Mouse (Mus musculus) liver, embryonic 13.5 days (tissue): ENCODE data around the gene B3galnt1. TPM values are rescaled to one million over a fixed set of nuclear protein-coding genes. Genes with fewer than 3 reads are reported as not detected.

ENCODE experiments used
- ATAC-seq: fragments of 200-750 bp; cut with Nextera tagmentation; 2 replicates; pipeline ENCODE4 v1.8.0; 2017; ENCODE audit warnings: low read depth, mild to moderate bottlenecking, moderate number of reproducible peaks, moderate library complexity
- DNase-seq: peaks from one replicate; pipeline ENCODE4 v3.0.0; 2022
- H3K27ac ChIP-seq: fragments of 300-500 bp; sonication (generic); 2 replicates; pipeline ENCODE4 v1.5.1; 2015; ENCODE audit warnings: moderate library complexity, mild to moderate bottlenecking, inconsistent platforms
- H3K27me3 ChIP-seq: fragments of 300-500 bp; sonication (generic); 2 replicates; pipeline ENCODE4 v1.6.1; 2015; ENCODE audit warnings: mild to moderate bottlenecking, inconsistent platforms
- H3K36me3 ChIP-seq: fragments of 300-500 bp; sonication (generic); 2 replicates; pipeline ENCODE4 v1.6.1; 2015; ENCODE audit warnings: mild to moderate bottlenecking, inconsistent platforms
- H3K4me1 ChIP-seq: fragments of 300-500 bp; sonication (generic); replicated peaks from 2 replicates; pipeline ENCODE4 v1.6.1; 2015; ENCODE audit warnings: inconsistent platforms
- H3K4me2 ChIP-seq: fragments of 300-500 bp; sonication (generic); 2 replicates; pipeline ENCODE4 v1.6.1; 2015; ENCODE audit warnings: inconsistent platforms, mild to moderate bottlenecking, moderate library complexity
- H3K4me3 ChIP-seq: fragments of 300-500 bp; sonication (generic); replicated peaks from 2 replicates; pipeline ENCODE4 v1.5.1; 2015; ENCODE audit warnings: mild to moderate bottlenecking, inconsistent platforms
- H3K9ac ChIP-seq: fragments of 300-500 bp; sonication (generic); 2 replicates; pipeline ENCODE4 v1.6.1; 2015; ENCODE audit warnings: mild to moderate bottlenecking, inconsistent platforms
- H3K9me3 ChIP-seq: fragments of 300-500 bp; sonication (generic); replicated peaks from 2 replicates; pipeline ENCODE4 v1.6.1; 2016; ENCODE audit warnings: inconsistent platforms
- WGBS: fragments of 180-500 bp; shearing (Covaris S2); methylation state at CpG from one replicate; pipeline ENCODE4 v1.1.7; 2015; ENCODE audit not compliant: insufficient replicate concordance; 5-methylcytosine and 5-hydroxymethylcytosine counted together
- polyA plus RNA-seq: library from polyadenylated mRNA; unstranded; fragments of >200 nt; fragmentation: Nextera tagmentation; extraction: Ambion mirVana; gene quantifications from 2 replicates; pipeline ENCODE4 v1.2.1, GENCODE M21; 2015

B3galnt1 gene
- polyA plus RNA-seq, 1 experiment from 2014 or later, result 3.9 TPM

- Histone ChIP-seq H3K4me1 (0 out of 2 replicates have a peak, but pooled peaks cover 2% of the 10 kb centered on the region), H3K27ac (no peak overlapping the region), H3K27me3 (no peaks in the 10 kb centered on the region), H3K4me3 (no peak overlapping the region), H3K9ac (no peak overlapping the region), H3K4me2 (no peak overlapping the region), H3K36me3 (no peaks in the 10 kb centered on the region), H3K9me3 (no peaks in the 10 kb centered on the region)
- ATAC-seq (no peak), DNase-seq (no peak)
- WGBS, result 77% methylated on average over 5 of the region's 5 CpGs
Measured at GRCm38 (mm10) chr3:69561686-69562085, 37.1 kb downstream of the B3galnt1 start.

DNA sequence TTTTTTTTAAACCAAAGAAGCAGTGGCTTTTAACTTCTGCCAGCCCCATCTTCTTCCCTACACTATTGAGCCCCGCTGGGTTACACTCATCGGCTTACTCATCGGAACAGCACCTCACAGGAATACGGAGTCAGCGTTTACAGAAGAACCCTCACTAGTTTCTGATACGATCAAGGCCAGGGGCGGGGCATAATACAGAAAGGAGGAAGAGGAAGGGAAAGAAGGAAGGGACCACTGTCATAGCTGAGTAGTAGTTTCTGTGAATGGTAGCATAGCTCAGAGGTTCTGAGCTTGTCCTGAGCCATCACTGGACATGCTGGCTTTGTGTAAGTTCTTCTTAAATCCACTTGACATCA, 38.8 kb downstream of the B3galnt1 start:
- H3K4me1 ChIP-seq, result peaks cover 3% of the 10 kb centered on the region; the same call in 1 of the 2 replicates
- 51% methylated on average over 7 of the region's 7 CpGs for WGBS
- H3K9me3 ChIP-seq, result no peaks in the 10 kb centered on the region
- no peaks in the 10 kb centered on the region for H3K27me3 ChIP-seq
- no peak overlapping the region for H3K4me3 ChIP-seq
- no peak overlapping the region for H3K27ac ChIP-seq
- H3K4me2 ChIP-seq, result no peak overlapping the region
- no peak for ATAC-seq
- no peaks in the 10 kb centered on the region for H3K36me3 ChIP-seq
- DNase-seq, result no peak
- no peak overlapping the region for H3K9ac ChIP-seq

DNA sequence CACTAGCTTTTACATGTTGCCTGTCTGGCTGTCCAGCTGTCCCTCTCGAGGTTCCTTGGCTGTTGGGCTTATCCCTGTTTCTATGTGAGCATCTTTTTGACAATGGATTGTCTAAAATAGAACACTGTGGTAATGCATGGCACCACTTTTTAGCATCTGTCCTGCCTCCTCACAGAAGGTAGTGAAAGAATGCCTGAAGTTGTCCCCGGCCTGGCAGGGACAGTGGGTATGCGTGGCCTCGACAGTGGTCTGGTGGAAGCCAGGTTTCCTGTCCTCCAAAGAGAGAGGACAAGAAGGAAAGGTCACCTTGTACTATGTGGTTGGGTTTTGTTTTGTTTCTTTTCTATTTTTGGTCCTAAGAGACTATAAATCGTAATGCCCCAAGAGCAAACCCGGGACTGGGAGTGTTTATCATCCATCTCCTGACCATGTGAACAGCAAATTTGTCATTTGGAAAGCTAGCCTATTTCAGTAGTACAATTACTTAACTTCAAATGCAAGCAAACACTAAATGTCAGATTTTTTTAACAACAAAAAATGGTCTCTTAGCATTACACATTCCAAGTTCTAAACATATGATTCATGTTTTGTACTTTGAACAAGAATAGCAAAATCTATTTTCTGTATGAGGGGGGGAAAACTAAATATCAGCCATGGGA, 39.3 kb downstream of the B3galnt1 start:
- ATAC-seq, result no peak
- DNase-seq, result no peak

DNA sequence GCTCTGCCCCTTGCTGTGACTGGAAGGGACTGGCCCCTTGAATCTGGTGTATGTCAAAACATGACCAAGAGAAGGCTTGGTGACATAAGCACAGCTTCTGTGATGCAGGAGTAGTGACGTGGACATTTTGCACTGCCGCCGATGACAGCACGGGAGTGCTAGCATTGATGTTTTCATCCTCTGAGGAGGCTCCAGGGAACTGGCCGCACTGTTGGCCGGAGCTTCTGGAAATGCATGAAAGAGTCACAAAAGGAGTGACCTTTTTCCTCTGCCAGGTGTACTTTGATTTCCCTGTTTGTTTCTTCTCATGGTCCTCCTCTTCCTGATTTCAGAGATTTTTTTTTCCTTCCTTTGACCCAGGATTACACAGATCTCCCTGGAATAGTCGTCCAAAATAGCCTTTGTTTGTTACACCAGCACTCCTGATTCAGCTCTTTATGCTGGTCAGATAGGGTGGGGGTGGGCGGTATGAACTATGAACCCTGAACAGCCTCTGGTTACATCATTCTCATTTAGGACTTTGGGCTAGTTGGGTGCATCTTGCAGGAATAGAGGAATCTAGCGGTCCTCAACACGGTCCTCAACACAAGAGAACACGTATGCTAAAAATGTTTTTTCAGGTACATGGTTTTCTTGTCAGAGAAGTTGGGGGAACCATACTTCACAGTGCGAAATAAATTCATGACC, 42.5 kb downstream of the B3galnt1 start:
- no peaks in the 10 kb centered on the region for H3K9me3 ChIP-seq
- DNase-seq (no peak), ATAC-seq (peak; percentile 51)
- H3K36me3 ChIP-seq, result no peaks in the 10 kb centered on the region
- no peak overlapping the region for H3K4me2 ChIP-seq
- WGBS, result 74% methylated on average over 12 of the region's 12 CpGs
- no peak overlapping the region for H3K9ac ChIP-seq
- no peak overlapping the region for H3K4me3 ChIP-seq
- H3K27ac ChIP-seq, result no peak overlapping the region
- peaks cover 3% of the 10 kb centered on the region; the same call in 1 of the 2 replicates for H3K4me1 ChIP-seq
- H3K27me3 ChIP-seq, result no peaks in the 10 kb centered on the region

More for the DNA sequence above, 39.3 kb downstream of the B3galnt1 start:
- 63% methylated on average over 6 of the region's 6 CpGs for WGBS
- H3K9ac ChIP-seq, result no peak overlapping the region
- no peaks in the 10 kb centered on the region for H3K9me3 ChIP-seq
- no peak overlapping the region for H3K4me3 ChIP-seq
- peaks cover 3% of the 10 kb centered on the region; the same call in 1 of the 2 replicates for H3K4me1 ChIP-seq
- no peaks in the 10 kb centered on the region for H3K36me3 ChIP-seq
- no peak overlapping the region for H3K27ac ChIP-seq
- H3K27me3 ChIP-seq, result no peaks in the 10 kb centered on the region
- H3K4me2 ChIP-seq, result no peak overlapping the region

GRCm38 (mm10) chr3:69555511-69555910, 43.2 kb downstream of the B3galnt1 start:
- Histone ChIP-seq H3K9me3 (no peaks in the 10 kb centered on the region), H3K27ac (no peak overlapping the region), H3K4me1 (peaks cover 3% of the 10 kb centered on the region; the same call in 1 of the 2 replicates), H3K27me3 (no peaks in the 10 kb centered on the region), H3K9ac (no peak overlapping the region), H3K4me3 (no peak overlapping the region), H3K36me3 (no peaks in the 10 kb centered on the region), H3K4me2 (no peak overlapping the region)
- whole genome bisulfite sequencing, result 77% methylated on average over 6 of the region's 6 CpGs
- ATAC-seq, result no peak
- no peak for DNase-seq

DNA sequence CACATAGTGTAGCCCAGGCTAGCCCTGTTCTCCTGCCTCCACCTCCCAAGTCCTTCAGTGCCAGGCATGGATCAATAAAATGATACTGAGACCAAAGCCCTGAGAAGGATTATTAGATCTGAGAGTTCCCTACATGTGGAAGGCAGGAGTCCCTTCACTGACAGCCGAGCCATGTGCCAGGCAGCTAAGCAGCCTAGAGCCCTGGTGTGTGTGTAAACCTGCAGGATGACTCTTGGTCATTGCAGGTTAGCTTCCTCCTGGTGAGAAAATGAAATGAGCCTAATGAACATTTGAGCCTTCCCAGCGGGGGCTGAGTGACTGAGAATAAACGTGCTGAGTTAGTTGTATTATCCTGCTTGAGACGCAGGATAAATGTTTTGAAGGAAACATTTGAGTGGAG, 49.2 kb downstream of the B3galnt1 start:
- no peak for ATAC-seq

DNA sequence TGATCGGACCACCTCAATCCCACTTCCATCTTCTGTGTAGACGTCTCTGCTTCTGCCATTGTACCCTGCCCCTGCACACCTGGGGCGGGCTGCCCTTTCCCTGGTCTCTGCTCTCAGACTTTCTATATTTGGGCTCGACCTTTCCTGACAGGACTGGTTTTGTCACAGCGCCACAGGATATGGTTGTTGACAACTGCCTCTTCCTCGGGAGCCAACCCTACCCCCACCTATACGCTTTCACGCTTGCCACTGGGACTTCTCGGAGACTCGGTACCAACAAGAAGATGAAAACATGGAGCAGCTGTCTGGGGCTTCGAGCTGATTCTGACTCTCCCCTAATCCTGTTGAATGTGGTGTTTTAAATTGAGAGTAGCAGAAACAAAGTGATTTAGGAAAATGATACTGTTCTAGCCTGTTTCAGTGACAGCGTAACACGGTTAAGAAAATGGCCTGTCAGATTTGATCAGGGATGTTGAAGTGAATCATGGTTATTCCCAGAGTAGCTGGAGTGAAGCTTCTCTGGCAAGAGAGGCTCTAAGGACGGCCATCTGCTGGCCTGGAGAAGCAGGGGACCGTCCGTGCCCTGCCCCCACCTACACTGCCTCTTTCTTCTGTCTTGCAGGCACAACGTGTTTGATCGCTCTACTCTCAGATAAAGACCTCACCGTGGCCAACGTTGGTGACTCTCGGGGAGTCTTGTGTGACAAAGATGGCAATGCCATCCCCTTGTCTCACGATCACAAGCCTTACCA, 49.9 kb downstream of the B3galnt1 start:
- ATAC-seq, result no peak
- no peaks in the 10 kb centered on the region for H3K4me1 ChIP-seq
- no peak overlapping the region for H3K4me2 ChIP-seq
- no peak overlapping the region for H3K9ac ChIP-seq
- H3K4me3 ChIP-seq, result no peak overlapping the region
- no peaks in the 10 kb centered on the region for H3K27me3 ChIP-seq
- 69% methylated on average over 22 of the region's 22 CpGs for WGBS
- no peaks in the 10 kb centered on the region for H3K9me3 ChIP-seq
- DNase-seq, result no peak
- H3K27ac ChIP-seq, result no peak overlapping the region
- H3K36me3 ChIP-seq, result no peaks in the 10 kb centered on the region

More for the DNA sequence above, 49.2 kb downstream of the B3galnt1 start:
- no peak overlapping the region for H3K4me2 ChIP-seq
- no peaks in the 10 kb centered on the region for H3K27me3 ChIP-seq
- H3K27ac ChIP-seq, result no peak overlapping the region
- no peaks in the 10 kb centered on the region for H3K4me1 ChIP-seq
- DNase-seq, result no peak
- no peak overlapping the region for H3K4me3 ChIP-seq
- no peaks in the 10 kb centered on the region for H3K9me3 ChIP-seq
- WGBS, result 78% methylated on average over 4 of the region's 4 CpGs
- H3K9ac ChIP-seq, result no peak overlapping the region
- no peaks in the 10 kb centered on the region for H3K36me3 ChIP-seq

DNA sequence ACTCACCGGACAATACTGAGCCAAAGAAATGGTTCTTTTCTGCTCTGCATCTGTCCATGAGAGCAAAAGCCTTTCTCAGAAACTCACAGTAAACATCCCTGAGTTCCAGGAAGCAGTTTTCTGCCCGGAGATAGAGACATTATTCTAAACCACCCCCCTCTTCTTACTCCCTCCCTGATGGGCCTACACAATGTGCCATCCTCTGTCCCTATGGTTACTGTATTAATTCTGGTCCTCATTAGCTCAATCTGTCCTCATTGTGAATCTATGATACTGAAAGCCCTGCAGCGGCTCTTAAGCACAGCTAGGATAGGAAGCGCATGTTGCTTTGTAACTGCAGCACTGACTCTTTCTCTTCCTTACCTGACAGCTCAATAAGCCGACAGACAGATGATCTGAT, 53.7 kb downstream of the B3galnt1 start:
- Histone ChIP-seq H3K4me3 (no peak overlapping the region), H3K4me2 (no peak overlapping the region), H3K27me3 (no peaks in the 10 kb centered on the region), H3K27ac (no peak overlapping the region), H3K9me3 (no peaks in the 10 kb centered on the region), H3K4me1 (no peaks in the 10 kb centered on the region), H3K36me3 (no peaks in the 10 kb centered on the region), H3K9ac (no peak overlapping the region)
- DNase-seq (no peak), ATAC-seq (no peak)
- 73% methylated on average over 5 of the region's 5 CpGs for WGBS

DNA sequence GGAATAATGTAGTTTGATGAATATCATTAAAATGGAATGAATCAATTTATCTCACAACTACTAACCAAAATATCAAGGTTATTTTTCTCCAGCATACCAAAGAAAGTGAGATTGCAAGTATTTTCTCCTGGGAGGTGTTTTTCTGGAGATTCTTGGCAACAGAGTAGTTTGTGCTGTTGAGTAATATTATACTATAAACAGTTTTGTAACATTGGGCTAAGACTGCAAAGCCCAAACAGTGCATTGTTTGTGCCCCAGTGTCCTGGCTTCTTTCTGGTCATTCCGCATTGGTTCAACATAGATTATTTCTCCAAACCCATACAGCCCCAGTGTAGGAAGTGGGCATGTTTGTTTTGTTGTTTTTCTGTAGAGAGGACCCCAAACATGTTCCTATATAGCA, 55.0 kb downstream of the B3galnt1 start:
- ATAC-seq, result no peak

DNA sequence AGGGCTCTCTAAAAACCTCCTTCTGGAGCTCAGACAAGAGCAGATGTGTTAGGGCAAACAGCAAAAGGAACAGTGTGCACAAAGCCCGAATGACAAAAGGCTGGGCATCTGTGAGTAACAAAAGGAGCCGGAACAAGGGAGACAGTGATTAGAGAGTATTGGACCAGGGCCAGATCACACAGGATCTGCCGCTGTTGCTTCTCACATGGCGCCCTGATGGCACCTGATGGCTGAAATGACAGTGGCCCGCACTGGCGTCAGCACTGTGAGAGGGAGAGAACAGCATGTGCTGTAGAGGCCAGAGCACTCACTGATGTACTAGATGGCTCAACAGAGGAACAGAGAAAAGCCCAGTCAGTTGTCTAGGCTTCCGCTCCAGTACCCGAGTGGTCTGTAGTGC, 55.8 kb downstream of the B3galnt1 start:
- Histone ChIP-seq H3K4me2 (no peak overlapping the region), H3K36me3 (no peaks in the 10 kb centered on the region), H3K4me1 (no peaks in the 10 kb centered on the region), H3K4me3 (no peak overlapping the region), H3K27ac (no peak overlapping the region), H3K9me3 (no peaks in the 10 kb centered on the region), H3K27me3 (no peaks in the 10 kb centered on the region), H3K9ac (no peak overlapping the region)
- WGBS, result 84% methylated on average over 8 of the region's 8 CpGs
- no peak for DNase-seq
- ATAC-seq, result no peak

More for the DNA sequence above, 55.0 kb downstream of the B3galnt1 start:
- no peak overlapping the region for H3K4me3 ChIP-seq
- H3K9me3 ChIP-seq, result no peaks in the 10 kb centered on the region
- no peaks in the 10 kb centered on the region for H3K27me3 ChIP-seq
- H3K4me2 ChIP-seq, result no peak overlapping the region
- no peaks in the 10 kb centered on the region for H3K4me1 ChIP-seq
- H3K9ac ChIP-seq, result no peak overlapping the region
- no peak overlapping the region for H3K27ac ChIP-seq
- WGBS, result 90% methylated on average over 1 of the region's 1 CpGs
- no peak for DNase-seq
- H3K36me3 ChIP-seq, result no peaks in the 10 kb centered on the region

DNA sequence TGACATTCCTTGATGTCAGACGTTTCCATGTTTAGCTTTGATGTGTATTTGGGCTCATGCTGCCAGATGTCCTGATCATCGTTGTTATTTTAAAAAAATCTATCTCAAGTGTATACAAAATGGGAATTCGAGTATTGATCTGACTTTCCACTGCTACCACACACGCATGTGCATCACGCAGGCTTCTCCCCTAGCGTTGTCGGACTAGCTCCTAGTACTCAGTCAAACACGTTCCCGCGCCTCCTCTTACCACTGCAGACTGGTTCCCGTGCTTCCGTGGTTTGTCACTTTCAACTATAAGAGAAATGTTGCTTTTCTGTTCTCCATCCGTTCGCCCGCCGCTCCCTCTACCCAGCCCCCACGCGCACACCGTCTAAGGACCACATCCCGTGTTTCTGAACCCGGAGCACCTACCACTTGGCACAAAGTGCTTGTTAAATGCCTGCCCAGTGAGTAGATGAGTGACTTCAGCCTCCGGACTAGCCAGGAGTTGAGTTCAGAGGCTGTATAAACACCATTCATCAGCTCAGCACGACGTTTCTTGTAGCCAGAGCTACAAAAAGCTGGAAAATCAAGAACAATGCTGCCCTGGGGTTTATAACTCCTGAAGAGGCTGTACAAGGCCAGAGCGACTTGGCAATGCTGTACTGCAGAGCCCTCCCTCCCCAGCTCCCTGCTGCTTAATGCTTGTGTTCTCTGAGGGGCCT, 62.7 kb downstream of the B3galnt1 start:
- Histone ChIP-seq H3K9me3 (no peaks in the 10 kb centered on the region), H3K4me2 (no peak overlapping the region), H3K4me1 (no peaks in the 10 kb centered on the region), H3K4me3 (no peak overlapping the region), H3K27me3 (no peaks in the 10 kb centered on the region), H3K27ac (no peak overlapping the region), H3K9ac (no peak overlapping the region), H3K36me3 (no peaks in the 10 kb centered on the region)
- ATAC-seq (no peak), DNase-seq (no peak)
- 81% methylated on average over 25 of the region's 25 CpGs for WGBS
